In genomic region chr4:117908834-117909453, GRCm38 (mm10) we compare ENCODE assay signal across 11 mouse cellular contexts. TPM values are rescaled to one million over a fixed set of nuclear protein-coding genes. Genes with fewer than 3 reads are reported as not detected.
A peak's percentile ranks its signal among the peaks of the same experiment; 100 is the strongest.
DNase-seq lines count a peak whose midpoint lies in the region; ATAC-seq lines count a peak whose summit lies in the region.
"Had no signal": no experiment of that assay in that cellular context is flagged by ENCODE, and none has a peak within 500 bp of the region (broad histone marks: within the 10 kb centered on the region; RNA-seq: fewer than 3 reads in every experiment).

No protein-coding gene starts in this region.

- H3K9me3 ChIP-seq in neural tube, embryonic 11.5 days (ENCODE audit: control insufficient read depth, low read length) = no peaks in the 10 kb centered on the region
- H3K9me3 ChIP-seq in forebrain, embryonic 16.5 days (ENCODE audit: control insufficient read depth, low read length) = no peaks in the 10 kb centered on the region
- H3K9me3 ChIP-seq in midbrain, embryonic 12.5 days = no peaks in the 10 kb centered on the region
- H3K9me3 ChIP-seq in heart, embryonic 12.5 days (replicated peaks) = no peaks in the 10 kb centered on the region
- H3K9me3 ChIP-seq: limb, embryonic 12.5 days had no signal

- 70% methylated on average over 8 of the region's 8 CpGs for WGBS in neural tube, embryonic 11.5 days
- 36% methylated on average over 8 of the region's 8 CpGs for WGBS in forebrain, embryonic 16.5 days
- WGBS in midbrain, embryonic 12.5 days = 64% methylated on average over 8 of the region's 8 CpGs
- 79% methylated on average over 8 of the region's 8 CpGs for WGBS in heart, embryonic 12.5 days

- H3K27me3 ChIP-seq in neural tube, embryonic 11.5 days (ENCODE audit: control insufficient read depth, insufficient read depth, low read length) = no peaks in the 10 kb centered on the region
- no peaks in the 10 kb centered on the region for H3K27me3 ChIP-seq in forebrain, embryonic 16.5 days (replicated peaks; ENCODE audit: control insufficient read depth, insufficient read depth, low read length)
- H3K27me3 ChIP-seq in midbrain, embryonic 12.5 days = no peaks in the 10 kb centered on the region
- no peaks in the 10 kb centered on the region for H3K27me3 ChIP-seq in heart, embryonic 12.5 days (replicated peaks)
- H3K27me3 ChIP-seq: limb, embryonic 12.5 days had no signal

- H3K36me3 ChIP-seq in neural tube, embryonic 11.5 days (ENCODE audit: control insufficient read depth, insufficient read depth, low read length) = peaks cover 5% of the 10 kb centered on the region
- H3K36me3 ChIP-seq in forebrain, embryonic 16.5 days (ENCODE audit: control insufficient read depth, insufficient read depth) = peaks cover 9% of the 10 kb centered on the region
- peaks cover 55% of the 10 kb centered on the region for H3K36me3 ChIP-seq in midbrain, embryonic 12.5 days
- peaks cover 63% of the 10 kb centered on the region for H3K36me3 ChIP-seq in heart, embryonic 12.5 days

- no peak overlapping the region for H3K27ac ChIP-seq in neural tube, embryonic 11.5 days (ENCODE audit: low read depth, low read length)
- peak overlapping the region; percentile 63 for H3K27ac ChIP-seq in forebrain, embryonic 16.5 days (ENCODE audit: low read length)
- peak overlapping the region; percentile 73 for H3K27ac ChIP-seq in midbrain, embryonic 12.5 days (replicated peaks)
- H3K27ac ChIP-seq in heart, embryonic 12.5 days (ENCODE audit: poor library complexity, severe bottlenecking) = no peak overlapping the region
- H3K27ac ChIP-seq: limb, embryonic 12.5 days had no signal

- peak; percentile 45 for DNase-seq in neural tube, embryonic 11.5 days (ENCODE audit: low spot score)
- DNase-seq in neural tube, embryonic 10.5 days (ENCODE audit: extremely low spot score, low spot score) = no peak
- no peak for DNase-seq in testis, postnatal 14 days (ENCODE audit: low spot score)
- DNase-seq in kidney, adult 9 months = no peak
- DNase-seq: kidney, postnatal 10 days; thymus, postnatal 4 days had no signal

- H3K4me3 ChIP-seq in neural tube, embryonic 11.5 days (ENCODE audit: low read depth, low read length) = no peak overlapping the region
- H3K4me3 ChIP-seq in forebrain, embryonic 16.5 days (replicated peaks; ENCODE audit: low read length) = peak overlapping the region; percentile 13
- 0 out of 2 replicates have a peak overlapping the region, but pooled peaks have one; percentile 11 for H3K4me3 ChIP-seq in midbrain, embryonic 12.5 days
- no peak overlapping the region for H3K4me3 ChIP-seq in heart, embryonic 12.5 days
- H3K4me3 ChIP-seq: limb, embryonic 12.5 days had no signal

- ATAC-seq in neural tube, embryonic 11.5 days (ENCODE audit: insufficient read depth, low FRiP score, low TSS enrichment) = peak; percentile 65
- peak; percentile 93 for ATAC-seq in forebrain, embryonic 16.5 days
- ATAC-seq in midbrain, embryonic 12.5 days (ENCODE audit: low FRiP score, low read depth) = peak; percentile 69
- ATAC-seq in heart, embryonic 12.5 days (ENCODE audit: insufficient number of reproducible peaks, low FRiP score) = no peak
- ATAC-seq: lung, postnatal 0 days had no signal

- H3K4me2 ChIP-seq in neural tube, embryonic 11.5 days (ENCODE audit: low read depth) = peak overlapping the region; percentile 40
- H3K4me2 ChIP-seq in forebrain, embryonic 16.5 days (ENCODE audit: low read length) = peak overlapping the region; percentile 40
- H3K4me2 ChIP-seq in midbrain, embryonic 12.5 days (replicated peaks) = peak overlapping the region; percentile 36
- no peak overlapping the region for H3K4me2 ChIP-seq in heart, embryonic 12.5 days
- H3K4me2 ChIP-seq: limb, embryonic 12.5 days had no signal

- 0 out of 2 replicates have a peak overlapping the region, but pooled peaks have one; percentile 24 for H3K9ac ChIP-seq in neural tube, embryonic 11.5 days (ENCODE audit: low read length)
- H3K9ac ChIP-seq in forebrain, embryonic 16.5 days (replicated peaks; ENCODE audit: low read depth, low read length) = peak overlapping the region; percentile 37; the same call in 1 of the 2 replicates
- H3K9ac ChIP-seq in midbrain, embryonic 12.5 days (replicated peaks) = no peak overlapping the region
- no peak overlapping the region for H3K9ac ChIP-seq in heart, embryonic 12.5 days
- H3K9ac ChIP-seq: limb, embryonic 12.5 days had no signal

- peaks cover 22% of the 10 kb centered on the region for H3K4me1 ChIP-seq in neural tube, embryonic 11.5 days (ENCODE audit: control insufficient read depth, insufficient read depth, low read length)
- H3K4me1 ChIP-seq in forebrain, embryonic 16.5 days (replicated peaks; ENCODE audit: control insufficient read depth, insufficient read depth, low read length) = peaks cover 49% of the 10 kb centered on the region
- H3K4me1 ChIP-seq in midbrain, embryonic 12.5 days = peaks cover 45% of the 10 kb centered on the region
- peaks cover 28% of the 10 kb centered on the region for H3K4me1 ChIP-seq in heart, embryonic 12.5 days (replicated peaks)

RNA-seq across cellular contexts. Expression of gene Ipo13, which starts 5.9 kb away (rescaled TPM):
- 56.3 and 67.0 TPM in 2 replicates for polyA plus RNA-seq in neural tube, embryonic 11.5 days (2014; fragmentation: Nextera tagmentation; extraction: Ambion mirVana)
- 74.3 and 79.9 TPM in 2 replicates for polyA plus RNA-seq in forebrain, embryonic 16.5 days (2015; fragmentation: Nextera tagmentation; extraction: Ambion mirVana)
- 66.2 and 68.9 TPM in 2 replicates for polyA plus RNA-seq in midbrain, embryonic 12.5 days (2016; fragmentation: Nextera tagmentation; extraction: Ambion mirVana)
- polyA plus RNA-seq in heart, embryonic 12.5 days (2016; fragmentation: Nextera tagmentation; extraction: Ambion mirVana) = 43.0 and 44.7 TPM in 2 replicates

RNA-seq across cellular contexts. Expression of gene Dph2, which starts 17.1 kb away (rescaled TPM):
- polyA plus RNA-seq in neural tube, embryonic 11.5 days (2014; fragmentation: Nextera tagmentation; extraction: Ambion mirVana) = 23.8 and 25.0 TPM in 2 replicates
- polyA plus RNA-seq in forebrain, embryonic 16.5 days (2015; fragmentation: Nextera tagmentation; extraction: Ambion mirVana) = 29.8 and 30.1 TPM in 2 replicates
- polyA plus RNA-seq in midbrain, embryonic 12.5 days (2016; fragmentation: Nextera tagmentation; extraction: Ambion mirVana) = 23.4 and 27.3 TPM in 2 replicates
- 12.4 and 12.9 TPM in 2 replicates for polyA plus RNA-seq in heart, embryonic 12.5 days (2016; fragmentation: Nextera tagmentation; extraction: Ambion mirVana)

RNA-seq across cellular contexts. Expression of gene Artn, which starts 20.6 kb away (rescaled TPM):
- 1.5 and 1.7 TPM in 2 replicates for polyA plus RNA-seq in neural tube, embryonic 11.5 days (2014; fragmentation: Nextera tagmentation; extraction: Ambion mirVana)
- polyA plus RNA-seq in forebrain, embryonic 16.5 days (2015; fragmentation: Nextera tagmentation; extraction: Ambion mirVana) = 0.11 and 0.48 TPM in 2 replicates
- 0.41 and 0.42 TPM in 2 replicates for polyA plus RNA-seq in midbrain, embryonic 12.5 days (2016; fragmentation: Nextera tagmentation; extraction: Ambion mirVana)
- 0.54 and 0.70 TPM in 2 replicates for polyA plus RNA-seq in heart, embryonic 12.5 days (2016; fragmentation: Nextera tagmentation; extraction: Ambion mirVana)

RNA-seq across cellular contexts. Expression of gene Atp6v0b, which starts 21.8 kb away (rescaled TPM):
- 235 and 249 TPM in 2 replicates for polyA plus RNA-seq in neural tube, embryonic 11.5 days (2014; fragmentation: Nextera tagmentation; extraction: Ambion mirVana)
- polyA plus RNA-seq in forebrain, embryonic 16.5 days (2015; fragmentation: Nextera tagmentation; extraction: Ambion mirVana) = 426 and 531 TPM in 2 replicates
- 256 and 264 TPM in 2 replicates for polyA plus RNA-seq in midbrain, embryonic 12.5 days (2016; fragmentation: Nextera tagmentation; extraction: Ambion mirVana)
- polyA plus RNA-seq in heart, embryonic 12.5 days (2016; fragmentation: Nextera tagmentation; extraction: Ambion mirVana) = 183 and 196 TPM in 2 replicates

RNA-seq across cellular contexts. Expression of gene B4galt2, which starts 25.7 kb away (rescaled TPM):
- 30.9 and 32.1 TPM in 2 replicates for polyA plus RNA-seq in neural tube, embryonic 11.5 days (2014; fragmentation: Nextera tagmentation; extraction: Ambion mirVana)
- polyA plus RNA-seq in forebrain, embryonic 16.5 days (2015; fragmentation: Nextera tagmentation; extraction: Ambion mirVana) = 47.8 and 47.9 TPM in 2 replicates
- polyA plus RNA-seq in midbrain, embryonic 12.5 days (2016; fragmentation: Nextera tagmentation; extraction: Ambion mirVana) = 39.7 and 44.2 TPM in 2 replicates
- 18.3 and 19.4 TPM in 2 replicates for polyA plus RNA-seq in heart, embryonic 12.5 days (2016; fragmentation: Nextera tagmentation; extraction: Ambion mirVana)

Comparison
In these comparisons a context has a peak if more than half of its experiments do, and no peak if none do; other contexts are left out.
1. H3K27ac ChIP-seq: peak in forebrain, embryonic 16.5 days (single experiment) and midbrain, embryonic 12.5 days (single experiment); none in neural tube, embryonic 11.5 days (single experiment) and heart, embryonic 12.5 days (single experiment).
2. H3K4me3 ChIP-seq: peak in forebrain, embryonic 16.5 days (single experiment) and midbrain, embryonic 12.5 days (single experiment); none in neural tube, embryonic 11.5 days (single experiment) and heart, embryonic 12.5 days (single experiment).
3. H3K9ac ChIP-seq: peak in neural tube, embryonic 11.5 days (single experiment) and forebrain, embryonic 16.5 days (single experiment); none in midbrain, embryonic 12.5 days (single experiment) and heart, embryonic 12.5 days (single experiment).